Mouse (Mus musculus): ENCODE data around the gene Gdpd3.
"Not testable (repeated sequence)": the region's sequence is repeated elsewhere in the genome, so short reads cannot be mapped to it uniquely, and the experiment has no call there.

Gene Gdpd3

GRCm38 (mm10) chr7:126766201-126766600, at the start of gene Gdpd3:
TSS of gene Gdpd3 (plus strand) at chr7:126766334.
- DNase-seq (ENCODE audit: low read depth) = no peak

GRCm38 (mm10) chr7:126717566-126717965, 48.6 kb upstream of the Gdpd3 start:
- no peak for DNase-seq (ENCODE audit: low read depth)

GRCm38 (mm10) chr7:126718787-126719337, 47.3 kb upstream of the Gdpd3 start:
- DNase-seq (ENCODE audit: low read depth) = peak; percentile 55

- no peak for DNase-seq (ENCODE audit: low read depth)
These were observed 44.5 kb upstream of the Gdpd3 start for GRCm38 (mm10) chr7:126721635-126722034.

GRCm38 (mm10) chr7:126725077-126725476, 41.1 kb upstream of the Gdpd3 start:
- DNase-seq (ENCODE audit: low read depth) = no peak

- no peak for DNase-seq (ENCODE audit: low read depth)
These were observed 40.5 kb upstream of the Gdpd3 start for GRCm38 (mm10) chr7:126725667-126726066.

- DNase-seq (ENCODE audit: low read depth) = not testable (repeated sequence)
These were observed 35.8 kb upstream of the Gdpd3 start for GRCm38 (mm10) chr7:126730256-126730789.

- no peak for DNase-seq (ENCODE audit: low read depth)
These were observed 30.0 kb upstream of the Gdpd3 start for GRCm38 (mm10) chr7:126736122-126736521.

- no peak for DNase-seq (ENCODE audit: low read depth)
These were observed 26.6 kb upstream of the Gdpd3 start for GRCm38 (mm10) chr7:126739551-126739950.

GRCm38 (mm10) chr7:126740132-126740735, 25.9 kb upstream of the Gdpd3 start:
- no peak for DNase-seq (ENCODE audit: low read depth)

GRCm38 (mm10) chr7:126740977-126741376, 25.2 kb upstream of the Gdpd3 start:
- DNase-seq (ENCODE audit: low read depth) = no peak

- DNase-seq (ENCODE audit: low read depth) = no peak
These were observed 24.7 kb upstream of the Gdpd3 start for GRCm38 (mm10) chr7:126741452-126741851.

- DNase-seq (ENCODE audit: low read depth) = no peak
These were observed 24.1 kb upstream of the Gdpd3 start for GRCm38 (mm10) chr7:126741964-126742482.

GRCm38 (mm10) chr7:126746066-126746465, 20.1 kb upstream of the Gdpd3 start:
- DNase-seq (ENCODE audit: low read depth) = no peak

- no peak for DNase-seq (ENCODE audit: low read depth)
These were observed 19.3 kb upstream of the Gdpd3 start for GRCm38 (mm10) chr7:126746798-126747197.

GRCm38 (mm10) chr7:126748824-126749223, 17.3 kb upstream of the Gdpd3 start:
- no peak for DNase-seq (ENCODE audit: low read depth)

GRCm38 (mm10) chr7:126749582-126750343, 16.4 kb upstream of the Gdpd3 start:
- DNase-seq (ENCODE audit: low read depth) = no peak

- DNase-seq (ENCODE audit: low read depth) = peak; percentile 81
These were observed 11.3 kb upstream of the Gdpd3 start for GRCm38 (mm10) chr7:126754866-126755265.

- DNase-seq (ENCODE audit: low read depth) = no peak
These were observed 7.6 kb upstream of the Gdpd3 start for GRCm38 (mm10) chr7:126758539-126758938.

- DNase-seq (ENCODE audit: low read depth) = peak; percentile 95
These were observed 7.0 kb upstream of the Gdpd3 start, which contains the start of gene Mapk3 for GRCm38 (mm10) chr7:126759050-126759671. TSS of gene Mapk3 (plus strand) at chr7:126759601.

- DNase-seq (ENCODE audit: low read depth) = peak; percentile 53
These were observed 6.3 kb upstream of the Gdpd3 start for GRCm38 (mm10) chr7:126759672-126760390.

GRCm38 (mm10) chr7:126760391-126760802, 5.7 kb upstream of the Gdpd3 start:
- DNase-seq (ENCODE audit: low read depth) = no peak

All from naive thymus-derived CD4-positive, alpha-beta T cell, adult 2 months (primary cell).